Mouse (Mus musculus): Measurements from ENCODE around the gene Os9. TPM values are rescaled to one million over a fixed set of nuclear protein-coding genes. Genes with fewer than 3 reads are reported as not detected.
A peak's percentile ranks its signal among the peaks of the same experiment; 100 is the strongest.
"Not testable (repeated sequence)": the region's sequence is repeated elsewhere in the genome, so short reads cannot be mapped to it uniquely, and the experiment has no call there.

The Os9 gene
- polyA plus RNA-seq, 1 experiment, result 111 TPM

DNA sequence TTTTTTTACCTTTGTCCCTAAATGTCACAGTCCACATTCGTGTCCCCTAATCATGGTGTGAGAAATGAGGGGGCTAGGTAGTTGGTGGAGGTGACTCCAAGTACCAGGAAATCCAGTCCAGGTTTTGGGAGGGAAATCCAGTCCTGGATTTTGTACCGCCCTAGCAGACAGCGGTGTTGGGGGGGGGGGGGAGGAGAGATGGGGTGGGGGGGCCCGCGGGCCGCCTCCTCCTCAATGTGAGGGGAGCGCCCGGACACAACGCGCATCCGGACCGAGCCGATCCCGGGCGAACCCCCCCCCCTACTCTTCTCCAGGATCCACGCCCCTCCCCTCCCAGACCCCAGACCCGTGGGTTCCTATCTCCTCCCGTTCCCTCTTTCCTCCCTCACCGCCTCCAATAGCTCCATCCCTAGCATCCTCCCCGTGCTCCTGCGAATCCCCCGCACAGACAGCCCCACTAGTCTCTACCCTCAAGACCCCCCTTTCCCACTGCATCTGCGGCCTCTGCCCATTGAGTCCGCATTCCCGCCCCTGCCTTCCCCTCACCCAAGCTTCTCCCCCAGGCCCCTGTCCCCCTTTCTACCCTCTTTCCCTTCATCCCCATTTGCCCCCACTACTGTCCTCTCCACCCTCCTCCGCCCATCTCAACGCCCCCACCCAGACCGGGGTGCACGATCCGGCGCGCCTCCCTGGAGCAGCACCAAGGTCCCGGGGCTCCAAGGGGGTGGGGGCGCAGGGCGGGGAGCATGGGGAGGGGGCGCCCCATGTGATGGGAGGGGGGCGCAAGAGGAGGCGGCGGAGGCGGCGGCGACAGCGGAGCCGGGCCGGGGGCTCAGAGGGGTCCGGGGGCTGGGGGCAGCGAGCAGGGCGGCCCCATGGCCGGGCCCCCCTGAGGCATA lies 42.0 kb downstream of the Os9 start:
- WGBS, result 12% methylated on average over 47 of the region's 49 CpGs
- TF ChIP-seq POLR2A (IDR thresholded peaks at IDR 0.05; ENCODE audit: borderline replicate concordance, extremely low read depth, low read depth, low read length) (no peak), CTCF (IDR thresholded peaks at IDR 0.05; ENCODE audit: insufficient read depth, low read length) (no peak)
- DNase-seq, result no peak
- peaks cover 3% of the 10 kb centered on the region for H3K4me1 ChIP-seq (ENCODE audit: control insufficient read depth, insufficient read depth, low read length)
- peak overlapping the region; percentile 13 for H3K4me3 ChIP-seq (replicated peaks; ENCODE audit: extremely low read depth, low read depth, low read length)

DNA sequence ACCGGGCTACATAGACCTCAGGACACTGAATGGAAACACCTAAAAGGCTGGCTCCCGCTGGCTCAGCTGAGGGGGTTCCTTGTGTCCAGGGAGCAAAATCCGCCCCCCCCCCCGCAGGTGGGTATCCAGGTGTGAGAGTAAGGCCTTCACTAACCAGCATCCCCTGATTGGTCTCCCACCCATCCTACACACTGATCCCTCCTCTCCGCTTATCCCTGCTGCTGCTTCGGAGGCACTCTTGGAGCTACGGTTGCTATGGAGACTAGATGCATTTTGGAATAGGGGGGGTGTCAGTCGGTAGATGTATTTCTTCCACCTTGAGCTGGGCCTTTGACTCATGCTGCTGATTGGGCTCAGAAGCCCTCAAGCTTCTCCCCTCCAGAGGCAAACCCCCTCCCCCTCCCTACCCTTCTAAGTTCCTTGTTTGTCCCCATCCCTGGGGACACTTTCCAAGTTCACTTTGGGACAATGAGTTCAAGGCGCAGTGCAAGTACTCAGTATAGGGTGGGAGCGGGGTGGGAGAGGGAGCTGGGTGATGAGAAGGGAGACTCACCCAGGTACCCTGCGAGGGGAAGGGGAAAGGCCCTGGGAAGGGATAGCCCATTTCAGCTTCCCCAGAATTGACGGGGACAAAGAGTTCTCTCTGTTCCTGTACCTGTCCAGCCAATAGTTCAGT lies 42.8 kb downstream of the Os9 start:
- 16% methylated on average over 12 of the region's 12 CpGs for WGBS
- Histone ChIP-seq H3K4me1 (ENCODE audit: control insufficient read depth, insufficient read depth, low read length) (peaks cover 3% of the 10 kb centered on the region), H3K4me3 (replicated peaks; ENCODE audit: extremely low read depth, low read depth, low read length) (no peak overlapping the region)
- no peak for DNase-seq
- no peak for TF ChIP-seq CTCF (IDR thresholded peaks at IDR 0.05; ENCODE audit: insufficient read depth, low read length)

DNA sequence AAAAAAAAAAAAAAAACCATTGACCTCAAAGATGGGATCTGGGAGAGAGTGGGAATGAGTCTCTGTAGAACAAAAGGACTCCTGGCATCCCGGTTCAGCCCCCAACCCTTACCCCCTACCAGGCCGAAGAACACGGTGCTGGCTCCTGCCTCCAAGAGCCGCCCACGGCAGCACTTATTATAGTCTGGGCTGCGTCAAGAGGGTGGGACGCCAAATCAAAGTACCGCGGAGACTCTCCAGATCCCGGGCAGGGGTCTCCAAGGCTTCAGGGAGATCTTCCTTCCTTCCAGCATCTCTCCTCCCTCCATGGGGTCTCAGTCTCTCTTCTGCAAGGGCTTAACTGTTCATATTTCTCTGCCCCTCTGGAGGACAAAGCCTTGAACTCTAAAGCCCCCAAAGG lies 43.4 kb downstream of the Os9 start:
- 19% methylated on average over 10 of the region's 10 CpGs for WGBS
- no peak for TF ChIP-seq CTCF (IDR thresholded peaks at IDR 0.05; ENCODE audit: insufficient read depth, low read length)
- TF ChIP-seq POLR2A (IDR thresholded peaks at IDR 0.05; ENCODE audit: borderline replicate concordance, extremely low read depth, low read depth, low read length), result no peak
- Histone ChIP-seq H3K4me3 (replicated peaks; ENCODE audit: extremely low read depth, low read depth, low read length) (no peak overlapping the region), H3K4me1 (ENCODE audit: control insufficient read depth, insufficient read depth, low read length) (peaks cover 3% of the 10 kb centered on the region)
- no peak for DNase-seq

- Histone ChIP-seq H3K4me3 (replicated peaks; ENCODE audit: extremely low read depth, low read depth, low read length) (no peak overlapping the region), H3K4me1 (ENCODE audit: control insufficient read depth, insufficient read depth, low read length) (peaks cover 3% of the 10 kb centered on the region)
- TF ChIP-seq POLR2A (IDR thresholded peaks at IDR 0.05; ENCODE audit: borderline replicate concordance, extremely low read depth, low read depth, low read length), result no peak
- TF ChIP-seq CTCF (IDR thresholded peaks at IDR 0.05; ENCODE audit: insufficient read depth, low read length), result no peak
- 35% methylated on average over 4 of the region's 4 CpGs for WGBS
- no peak for DNase-seq
Measured at GRCm38 (mm10) chr10:127076082-127076481, 44.8 kb downstream of the Os9 start.

DNA sequence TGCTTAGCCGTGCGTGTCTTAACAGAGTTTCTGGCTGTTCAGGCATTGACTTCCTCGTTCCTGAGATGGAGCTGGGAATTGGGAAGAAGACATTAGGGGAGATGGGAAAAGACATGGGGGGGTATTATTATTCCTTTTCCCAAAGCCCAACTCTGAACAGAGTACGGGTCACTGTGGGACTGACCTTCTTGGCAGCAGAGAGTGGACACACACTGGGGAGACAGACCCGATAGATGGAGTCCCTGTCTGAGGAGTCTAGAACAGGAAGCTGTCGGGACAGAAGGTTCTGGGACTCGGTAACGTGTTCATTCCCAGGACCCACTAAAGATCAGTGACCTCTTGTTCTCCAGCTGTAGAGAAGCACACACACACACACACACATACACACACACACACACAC lies 45.3 kb downstream of the Os9 start:
- TF ChIP-seq CTCF (IDR thresholded peaks at IDR 0.05; ENCODE audit: insufficient read depth, low read length) (no peak), POLR2A (IDR thresholded peaks at IDR 0.05; ENCODE audit: borderline replicate concordance, extremely low read depth, low read depth, low read length) (no peak)
- DNase-seq, result no peak

DNA sequence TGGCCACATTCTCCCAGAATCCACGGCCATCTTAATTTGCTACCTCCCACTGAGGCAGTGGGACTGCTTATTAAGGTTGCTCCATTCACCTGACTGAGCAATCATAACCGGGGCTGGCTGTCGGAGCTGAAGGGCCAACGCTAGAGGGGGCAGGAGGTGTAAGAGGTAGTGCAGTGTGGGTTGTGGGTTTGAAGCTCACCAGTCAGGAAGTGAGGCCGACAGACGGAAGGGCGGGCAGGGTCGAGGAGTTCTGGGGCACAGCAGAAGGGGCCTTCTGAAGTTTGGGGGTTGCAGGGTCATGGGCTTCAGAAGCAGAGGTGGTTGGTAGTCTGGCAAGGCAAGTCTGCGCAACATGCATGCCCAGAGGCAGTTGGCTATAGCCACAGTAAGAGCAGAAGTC lies 45.9 kb downstream of the Os9 start, which contains the start of gene Agap2:
TSS of gene Agap2 (plus strand) at position 205 of the 400 bp plus-strand sequence.
- DNase-seq, result no peak
- WGBS, result 47% methylated on average over 9 of the region's 9 CpGs

More for the DNA sequence above, 45.3 kb downstream of the Os9 start:
- peak overlapping the region; percentile 57 for H3K4me3 ChIP-seq (replicated peaks; ENCODE audit: extremely low read depth, low read depth, low read length)
- 50% methylated on average over 8 of the region's 8 CpGs for WGBS
- peaks cover 3% of the 10 kb centered on the region for H3K4me1 ChIP-seq (ENCODE audit: control insufficient read depth, insufficient read depth, low read length)

GRCm38 (mm10) chr10:127073981-127074380 lies 47.0 kb downstream of the Os9 start:
- DNase-seq, result no peak
- Histone ChIP-seq H3K4me1 (ENCODE audit: control insufficient read depth, insufficient read depth, low read length) (peaks cover 7% of the 10 kb centered on the region), H3K4me3 (replicated peaks; ENCODE audit: extremely low read depth, low read depth, low read length) (no peak overlapping the region)
- 85% methylated on average over 1 of the region's 1 CpGs for WGBS
- TF ChIP-seq POLR2A (IDR thresholded peaks at IDR 0.05; ENCODE audit: borderline replicate concordance, extremely low read depth, low read depth, low read length) (no peak), CTCF (IDR thresholded peaks at IDR 0.05; ENCODE audit: insufficient read depth, low read length) (no peak)

More for the DNA sequence above, 45.9 kb downstream of the Os9 start, which contains the start of gene Agap2:
- TF ChIP-seq CTCF (IDR thresholded peaks at IDR 0.05; ENCODE audit: insufficient read depth, low read length) (0 out of 2 replicates have a peak, but pooled peaks have one; percentile 3), POLR2A (IDR thresholded peaks at IDR 0.05; ENCODE audit: borderline replicate concordance, extremely low read depth, low read depth, low read length) (no peak)
- peak within 1 kb of the TSS; percentile 57 for H3K4me3 ChIP-seq (replicated peaks; ENCODE audit: extremely low read depth, low read depth, low read length)
- H3K4me1 ChIP-seq (ENCODE audit: control insufficient read depth, insufficient read depth, low read length), result peaks cover 3% of the 10 kb centered on the region

DNA sequence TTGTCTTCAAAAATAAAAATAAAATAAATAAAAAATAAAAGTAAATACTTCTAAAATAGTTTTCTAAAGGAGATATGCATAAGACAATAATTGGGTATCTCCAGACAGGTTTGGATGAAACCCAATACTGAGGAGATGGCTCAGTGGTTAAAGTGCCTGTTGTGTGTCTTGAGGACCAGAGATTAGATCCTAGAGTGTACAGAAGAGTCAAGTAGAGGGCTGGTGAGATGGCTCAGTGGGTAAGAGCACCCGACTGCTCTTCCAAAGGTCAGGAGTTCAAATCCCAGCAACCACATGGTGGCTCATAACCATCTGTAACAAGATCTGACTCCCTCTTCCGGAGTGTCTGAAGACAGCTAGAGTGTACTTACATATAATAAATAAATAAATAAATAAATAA lies 48.0 kb downstream of the Os9 start:
- H3K4me3 ChIP-seq (replicated peaks; ENCODE audit: extremely low read depth, low read depth, low read length); H3K4me1 ChIP-seq (ENCODE audit: control insufficient read depth, insufficient read depth, low read length); DNase-seq: not testable (repeated sequence)
- WGBS, result 69% methylated on average over 2 of the region's 2 CpGs

DNA sequence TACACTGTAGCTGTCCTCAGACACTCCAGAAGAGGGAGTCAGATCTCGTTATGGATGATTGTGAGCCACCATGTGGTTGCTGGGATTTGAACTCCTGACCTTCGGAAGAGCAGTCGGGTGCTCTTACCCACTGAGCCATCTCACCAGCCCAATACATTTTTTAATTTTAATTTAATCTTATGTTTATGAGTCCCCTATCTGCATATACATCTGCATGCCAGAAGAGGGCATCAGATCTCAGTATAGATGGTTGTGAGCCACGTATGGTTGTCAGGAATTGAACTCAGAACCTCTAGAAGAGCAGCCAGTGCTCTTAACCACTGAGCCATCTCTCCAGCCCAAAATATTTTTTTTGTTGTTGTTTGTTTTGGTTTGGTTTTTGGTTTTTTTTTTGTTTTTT lies 48.7 kb downstream of the Os9 start:
- 78% methylated on average over 4 of the region's 4 CpGs for WGBS
- not testable (repeated sequence) for H3K4me1 ChIP-seq (ENCODE audit: control insufficient read depth, insufficient read depth, low read length); DNase-seq; H3K4me3 ChIP-seq (replicated peaks; ENCODE audit: extremely low read depth, low read depth, low read length)

DNA sequence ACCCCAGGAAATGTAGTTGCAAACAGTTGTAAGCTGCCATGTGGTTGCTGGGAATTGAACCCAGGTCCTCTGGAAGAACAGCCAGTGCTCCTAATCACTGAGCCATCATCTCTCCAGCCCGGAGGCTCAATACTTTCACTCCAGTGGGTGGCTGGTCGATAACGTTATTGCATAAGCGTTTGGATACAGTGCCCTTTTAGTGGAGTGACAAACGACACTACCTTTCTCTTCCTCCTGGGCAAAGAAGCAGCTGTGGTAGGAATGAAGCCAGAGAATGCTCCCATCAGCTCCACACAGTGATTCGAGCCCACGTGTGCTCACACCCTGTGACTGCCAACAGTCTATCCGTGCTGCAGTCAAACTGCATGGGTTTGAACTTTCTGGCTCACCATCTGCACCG lies 49.7 kb downstream of the Os9 start:
- no peak for DNase-seq
- TF ChIP-seq CTCF (IDR thresholded peaks at IDR 0.05; ENCODE audit: insufficient read depth, low read length), result no peak
- no peak for TF ChIP-seq POLR2A (IDR thresholded peaks at IDR 0.05; ENCODE audit: borderline replicate concordance, extremely low read depth, low read depth, low read length)
- Histone ChIP-seq H3K4me3 (replicated peaks; ENCODE audit: extremely low read depth, low read depth, low read length) (no peak overlapping the region), H3K4me1 (ENCODE audit: control insufficient read depth, insufficient read depth, low read length) (peaks cover 6% of the 10 kb centered on the region; the same call in 1 of the 2 replicates)
- WGBS, result 66% methylated on average over 9 of the region's 9 CpGs

Data from lung, adult 2 months (tissue).